Mouse (Mus musculus) mouse embryonic stem cell (cell line): ENCODE data around the gene Brd4.

Source experiments
- in situ Hi-C, 2 experiments: fragments of 300-500 bp; cut with MboI; formaldehyde crosslinking; loops; 1 replicate in 1 of 2; 3 replicates in 1 of 2; pipeline ENCODE4 v1.14.3; 2019 to 2020; ENCODE audit warnings: low sequenced_read_pairs in 2 of 2, low pct_unique_long_range_greater_than_20kb in 1 of 2, mixed read lengths in 1 of 2; ENCODE audit not compliant: unreplicated experiment in 1 of 2

Brd4 gene

GRCm38 (mm10) chr17:32189850-32190249 lies 94.7 kb downstream of the Brd4 start:
- in situ Hi-C loops, result no loop called here

GRCm38 (mm10) chr17:32188863-32189636 lies 95.5 kb downstream of the Brd4 start, which contains the start of gene Ephx3:
Ephx3 (minus strand) TSS chr17:32189549.
- in situ Hi-C loops, result no loop called here

GRCm38 (mm10) chr17:32183017-32183416 lies 101.5 kb downstream of the Brd4 start:
- in situ Hi-C loops, result no loop called here

GRCm38 (mm10) chr17:32179621-32180491 lies 104.7 kb downstream of the Brd4 start:
- in situ Hi-C loops, result no loop called here

GRCm38 (mm10) chr17:32176919-32177318 lies 107.6 kb downstream of the Brd4 start:
- in situ Hi-C loops, result no loop called here

GRCm38 (mm10) chr17:32173166-32173565 lies 111.4 kb downstream of the Brd4 start:
- in situ Hi-C loops, result no loop called here

- in situ Hi-C loops, result no loop called here
These were observed 112.0 kb downstream of the Brd4 start for GRCm38 (mm10) chr17:32172485-32172884.

- in situ Hi-C loops, result no loop called here
These were observed 114.8 kb downstream of the Brd4 start for GRCm38 (mm10) chr17:32169518-32170225.

- in situ Hi-C loops, result no loop called here
These were observed 117.8 kb downstream of the Brd4 start, which contains the start of gene Notch3 for GRCm38 (mm10) chr17:32166687-32167086. Notch3 (minus strand) TSS chr17:32166852.

GRCm38 (mm10) chr17:32165803-32166595 lies 118.5 kb downstream of the Brd4 start:
- in situ Hi-C loops, result no loop called here

- in situ Hi-C loops, result no loop called here
These were observed 119.2 kb downstream of the Brd4 start for GRCm38 (mm10) chr17:32165266-32165802.

- in situ Hi-C loops, result no loop called here
These were observed 119.7 kb downstream of the Brd4 start for GRCm38 (mm10) chr17:32164780-32165179.

GRCm38 (mm10) chr17:32163910-32164650 lies 120.4 kb downstream of the Brd4 start:
- in situ Hi-C loops, result no loop called here

- in situ Hi-C loops, result no loop called here
These were observed 122.2 kb downstream of the Brd4 start for GRCm38 (mm10) chr17:32162112-32162850.

GRCm38 (mm10) chr17:32160882-32161281 lies 123.6 kb downstream of the Brd4 start:
- in situ Hi-C loops, result no loop called here

GRCm38 (mm10) chr17:32158841-32159240 lies 125.7 kb downstream of the Brd4 start:
- in situ Hi-C loops, result no loop called here

GRCm38 (mm10) chr17:32146718-32147117 lies 137.8 kb downstream of the Brd4 start:
- in situ Hi-C loops, result loop anchor here in 1 of 2 experiments (25.0 kb wide), 1 partner anchor 341 kb away; no protein-coding TSS in a partner anchor
